Mouse (Mus musculus): ENCODE results near the gene Agrp. TPM values are rescaled to one million over a fixed set of nuclear protein-coding genes. Genes with fewer than 3 reads are reported as not detected.

Gene Agrp
- polyA plus RNA-seq, 1 experiment from 2014 or later, result 0.91 TPM

GRCm38 (mm10) chr8:105520521-105520920, 116.7 kb downstream of the Agrp start:
- Histone ChIP-seq H3K4me2 (ENCODE audit: low read length) (no peak overlapping the region), H3K9me3 (ENCODE audit: control insufficient read depth, low read length) (no peaks in the 10 kb centered on the region), H3K27ac (ENCODE audit: low read length) (no peak overlapping the region), H3K4me3 (replicated peaks; ENCODE audit: low read length) (no peak overlapping the region), H3K36me3 (ENCODE audit: control insufficient read depth, insufficient read depth) (peaks cover 6% of the 10 kb centered on the region; the same call in 1 of the 2 replicates), H3K27me3 (replicated peaks; ENCODE audit: control insufficient read depth, insufficient read depth, low read length) (peaks cover 22% of the 10 kb centered on the region), H3K4me1 (replicated peaks; ENCODE audit: control insufficient read depth, insufficient read depth, low read length) (peaks cover 20% of the 10 kb centered on the region), H3K9ac (replicated peaks; ENCODE audit: low read depth, low read length) (no peak overlapping the region)
- no peak for ATAC-seq
- 34% methylated on average over 5 of the region's 5 CpGs for WGBS

DNA sequence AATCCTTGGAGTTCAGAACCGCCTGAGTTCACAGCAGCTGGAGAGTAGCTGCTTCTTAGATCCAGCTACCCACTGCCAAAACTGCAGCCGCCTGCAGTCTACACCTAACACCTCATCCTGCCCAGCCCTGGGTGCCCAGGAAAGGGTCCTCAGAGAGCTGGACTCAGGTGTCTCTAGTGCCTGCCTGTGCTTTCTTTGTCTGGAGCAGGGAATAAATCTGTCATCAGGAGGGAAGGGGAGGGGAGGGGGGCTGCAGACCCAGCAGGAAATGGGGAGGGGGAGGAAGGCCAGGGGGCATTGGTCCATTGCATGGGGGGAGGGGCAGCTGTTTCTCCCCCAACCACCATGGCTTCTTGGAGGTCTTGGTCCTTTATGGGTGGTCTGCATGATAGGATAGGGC, 117.6 kb downstream of the Agrp start:
- Histone ChIP-seq H3K4me3 (replicated peaks; ENCODE audit: low read length) (no peak overlapping the region), H3K27ac (ENCODE audit: low read length) (no peak overlapping the region), H3K4me2 (ENCODE audit: low read length) (peak overlapping the region; percentile 98), H3K36me3 (ENCODE audit: control insufficient read depth, insufficient read depth) (0 out of 2 replicates have a peak, but pooled peaks cover 2% of the 10 kb centered on the region), H3K9me3 (ENCODE audit: control insufficient read depth, low read length) (no peaks in the 10 kb centered on the region), H3K9ac (replicated peaks; ENCODE audit: low read depth, low read length) (no peak overlapping the region), H3K27me3 (replicated peaks; ENCODE audit: control insufficient read depth, insufficient read depth, low read length) (peaks cover 22% of the 10 kb centered on the region), H3K4me1 (replicated peaks; ENCODE audit: control insufficient read depth, insufficient read depth, low read length) (peaks cover 20% of the 10 kb centered on the region)
- 6% methylated on average over 2 of the region's 2 CpGs for WGBS
- no peak for ATAC-seq

DNA sequence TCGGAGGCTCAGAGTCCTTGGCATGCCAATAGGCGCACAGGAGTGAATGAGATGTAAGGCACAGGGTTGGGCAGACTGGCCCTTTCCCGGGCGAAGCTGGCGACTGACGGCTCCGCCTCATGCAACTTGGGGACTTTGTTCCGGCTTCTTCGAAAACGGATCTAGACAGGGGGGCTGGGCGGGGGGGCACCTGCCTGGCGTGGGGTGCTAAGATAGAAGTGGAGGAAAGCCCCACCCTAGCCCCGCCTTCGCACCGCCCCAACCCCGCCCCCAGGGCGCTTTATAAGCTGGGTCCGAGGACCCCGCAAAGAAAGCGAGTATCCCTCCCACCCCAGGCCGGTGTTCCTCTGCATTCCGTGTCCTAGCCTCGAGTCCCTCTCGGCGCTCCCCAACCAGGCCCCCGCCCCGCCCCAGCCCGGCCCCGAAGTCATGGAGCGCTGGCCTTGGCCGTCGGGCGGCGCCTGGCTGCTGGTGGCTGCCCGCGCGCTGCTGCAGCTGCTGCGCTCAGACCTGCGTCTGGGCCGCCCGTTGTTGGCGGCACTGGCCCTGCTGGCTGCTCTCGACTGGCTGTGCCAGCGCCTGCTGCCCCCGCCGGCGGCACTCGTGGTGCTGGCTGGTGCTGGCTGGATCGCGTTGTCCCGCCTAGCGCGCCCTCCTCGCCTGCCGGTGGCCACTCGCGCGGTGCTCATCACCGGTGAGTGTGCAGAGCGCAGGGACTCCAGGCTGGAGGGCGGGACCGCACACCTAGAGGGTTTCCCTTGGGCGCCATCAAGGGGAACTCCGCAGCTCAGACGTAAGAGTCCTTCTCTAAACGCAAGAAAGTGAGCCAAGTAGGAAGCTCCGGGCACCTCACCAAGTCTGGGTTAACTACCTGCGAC, 118.5 kb downstream of the Agrp start, which contains the start of gene Hsd11b2:
TSS of gene Hsd11b2 (plus strand) at position 320 of the 878 bp plus-strand sequence.
- under 1% methylated on average over 67 of the region's 68 CpGs for WGBS

GRCm38 (mm10) chr8:105517346-105517745, 119.8 kb downstream of the Agrp start:
- Histone ChIP-seq H3K36me3 (ENCODE audit: control insufficient read depth, insufficient read depth) (no peaks in the 10 kb centered on the region), H3K4me1 (replicated peaks; ENCODE audit: control insufficient read depth, insufficient read depth, low read length) (peaks cover 20% of the 10 kb centered on the region), H3K4me3 (replicated peaks; ENCODE audit: low read length) (no peak overlapping the region), H3K9me3 (ENCODE audit: control insufficient read depth, low read length) (no peaks in the 10 kb centered on the region), H3K4me2 (ENCODE audit: low read length) (no peak overlapping the region), H3K9ac (replicated peaks; ENCODE audit: low read depth, low read length) (no peak overlapping the region), H3K27me3 (replicated peaks; ENCODE audit: control insufficient read depth, insufficient read depth, low read length) (peaks cover 22% of the 10 kb centered on the region), H3K27ac (ENCODE audit: low read length) (no peak overlapping the region)
- WGBS, result 45% methylated on average over 8 of the region's 8 CpGs
- ATAC-seq, result no peak

More for the DNA sequence above, 118.5 kb downstream of the Agrp start, which contains the start of gene Hsd11b2:
- peaks cover 22% of the 10 kb centered on the region for H3K27me3 ChIP-seq (replicated peaks; ENCODE audit: control insufficient read depth, insufficient read depth, low read length)
- no peak within 1 kb of the TSS for H3K27ac ChIP-seq (ENCODE audit: low read length)
- peak within 1 kb of the TSS; percentile 59 for H3K9ac ChIP-seq (replicated peaks; ENCODE audit: low read depth, low read length)
- peak; percentile 75 for ATAC-seq
- peaks cover 20% of the 10 kb centered on the region for H3K4me1 ChIP-seq (replicated peaks; ENCODE audit: control insufficient read depth, insufficient read depth, low read length)
- no peaks in the 10 kb centered on the region for H3K36me3 ChIP-seq (ENCODE audit: control insufficient read depth, insufficient read depth)
- H3K4me3 ChIP-seq (replicated peaks; ENCODE audit: low read length), result peak within 1 kb of the TSS; percentile 54
- no peaks in the 10 kb centered on the region for H3K9me3 ChIP-seq (ENCODE audit: control insufficient read depth, low read length)
- H3K4me2 ChIP-seq (ENCODE audit: low read length), result peak within 1 kb of the TSS; percentile 98

MicroRNAs encoded within 50 kb of the gene (microRNA counts, 519-probe panel; counts per million panel counts)
- microRNA mmu-miR-1966, result 2,454 counts per million, percentile 59 among the panel's probes with 10 or more counts

Small RNA genes lying within 50 kb of the gene (microRNA-seq; reads per million reads assigned to microRNA genes)
- gene Mir1966, result not detected

Other genes starting within 250 kb of the Agrp start
- not detected in 2 replicates for gene Kctd19, start 223.9 kb downstream of the Agrp start, polyA plus RNA-seq (2015; fragmentation: Nextera tagmentation; extraction: Ambion mirVana)
- gene Lrrc36, start 223.8 kb downstream of the Agrp start, polyA plus RNA-seq (2015; fragmentation: Nextera tagmentation; extraction: Ambion mirVana), result 0.37 and 0.80 TPM in 2 replicates
- gene Tppp3, start 165.9 kb downstream of the Agrp start, polyA plus RNA-seq (2015; fragmentation: Nextera tagmentation; extraction: Ambion mirVana), result 28.9 and 56.5 TPM in 2 replicates
- 26.3 and 33.3 TPM in 2 replicates for gene Zdhhc1, start 140.5 kb downstream of the Agrp start, polyA plus RNA-seq (2015; fragmentation: Nextera tagmentation; extraction: Ambion mirVana)
- gene Hsd11b2, start 118.6 kb downstream of the Agrp start, polyA plus RNA-seq (2015; fragmentation: Nextera tagmentation; extraction: Ambion mirVana), result 0.35 and 0.48 TPM in 2 replicates
- gene Atp6v0d1, start 71.3 kb downstream of the Agrp start, polyA plus RNA-seq (2015; fragmentation: Nextera tagmentation; extraction: Ambion mirVana), result 193 and 203 TPM in 2 replicates
- gene Ripor1, start 32.1 kb downstream of the Agrp start, polyA plus RNA-seq (2015; fragmentation: Nextera tagmentation; extraction: Ambion mirVana), result 31.6 and 33.4 TPM in 2 replicates
- gene Ctcf, start 825 bp downstream of the Agrp start, polyA plus RNA-seq (2015; fragmentation: Nextera tagmentation; extraction: Ambion mirVana), result 137 and 143 TPM in 2 replicates
- gene Carmil2, start 48.9 kb upstream of the Agrp start, polyA plus RNA-seq (2015; fragmentation: Nextera tagmentation; extraction: Ambion mirVana), result 9.5 and 12.7 TPM in 2 replicates
- gene Acd, start 63.7 kb upstream of the Agrp start, polyA plus RNA-seq (2015; fragmentation: Nextera tagmentation; extraction: Ambion mirVana), result 105 and 106 TPM in 2 replicates
- 45.4 and 50.0 TPM in 2 replicates for gene Pard6a, start 63.8 kb upstream of the Agrp start, polyA plus RNA-seq (2015; fragmentation: Nextera tagmentation; extraction: Ambion mirVana)
- gene 4933405L10Rik, start 70.3 kb upstream of the Agrp start, polyA plus RNA-seq (2015; fragmentation: Nextera tagmentation; extraction: Ambion mirVana), result 0.22 and 0.32 TPM in 2 replicates
- gene Enkd1, start 70.8 kb upstream of the Agrp start, polyA plus RNA-seq (2015; fragmentation: Nextera tagmentation; extraction: Ambion mirVana), result 16.3 and 19.6 TPM in 2 replicates
- gene Gfod2, start 121.3 kb upstream of the Agrp start, polyA plus RNA-seq (2015; fragmentation: Nextera tagmentation; extraction: Ambion mirVana), result 74.2 and 83.3 TPM in 2 replicates
- 11.3 and 13.1 TPM in 2 replicates for gene Ranbp10, start 190.0 kb upstream of the Agrp start, polyA plus RNA-seq (2015; fragmentation: Nextera tagmentation; extraction: Ambion mirVana)
- gene Tsnaxip1, start 190.3 kb upstream of the Agrp start, polyA plus RNA-seq (2015; fragmentation: Nextera tagmentation; extraction: Ambion mirVana), result 0.67 and 0.93 TPM in 2 replicates
- gene Cenpt, start 215.9 kb upstream of the Agrp start, polyA plus RNA-seq (2015; fragmentation: Nextera tagmentation; extraction: Ambion mirVana), result 66.0 and 69.8 TPM in 2 replicates
- 63.8 and 69.2 TPM in 2 replicates for gene Thap11, start 217.7 kb upstream of the Agrp start, polyA plus RNA-seq (2015; fragmentation: Nextera tagmentation; extraction: Ambion mirVana)
- 172 and 176 TPM in 2 replicates for gene Nutf2, start 223.2 kb upstream of the Agrp start, polyA plus RNA-seq (2015; fragmentation: Nextera tagmentation; extraction: Ambion mirVana)
- 59.8 and 65.1 TPM in 2 replicates for gene Edc4, start 243.5 kb upstream of the Agrp start, polyA plus RNA-seq (2015; fragmentation: Nextera tagmentation; extraction: Ambion mirVana)

Data from forebrain, embryonic 16.5 days (tissue).